Mouse (Mus musculus) ES-E14 (cell line): Measurements from ENCODE around the gene Extl2.

ENCODE experiments used
- CHD2 ChIP-seq: IDR thresholded peaks from 2 replicates; pipeline ENCODE4 v1.6.1; 2014; ENCODE audit warnings: mild to moderate bottlenecking, low read depth, low read length, inconsistent platforms
- MAFK ChIP-seq: IDR thresholded peaks from 2 replicates; pipeline ENCODE4 v1.6.1; 2014; ENCODE audit warnings: mild to moderate bottlenecking, low read depth, low read length, inconsistent platforms; ENCODE audit not compliant: insufficient read depth

- TF ChIP-seq MAFK = no peak
- TF ChIP-seq CHD2 = no peak
Observed at GRCm38 (mm10) chr3:116040776-116041175, 33.5 kb downstream of the Extl2 start.
